Mouse (Mus musculus) heart, adult 18-20 months (tissue): ENCODE measurements around the gene Cmss1. TPM values are rescaled to one million over a fixed set of nuclear protein-coding genes. Genes with fewer than 3 reads are reported as not detected.

ENCODE experiments used
- DNase-seq, 2 experiments: peaks; one replicate each; pipeline ENCODE4 v3.0.0; 2021 to 2022; ENCODE audit warnings: mixed read lengths in 1 of 2
- total RNA-seq, 2 experiments: library from RNA; stranded (reverse); gene quantifications; 2 replicates each; pipeline ENCODE4 v1.2.3; 2021

Gene Cmss1
- total RNA-seq, 2 experiments from 2014 or later = 70.2 to 79.9 TPM

DNA sequence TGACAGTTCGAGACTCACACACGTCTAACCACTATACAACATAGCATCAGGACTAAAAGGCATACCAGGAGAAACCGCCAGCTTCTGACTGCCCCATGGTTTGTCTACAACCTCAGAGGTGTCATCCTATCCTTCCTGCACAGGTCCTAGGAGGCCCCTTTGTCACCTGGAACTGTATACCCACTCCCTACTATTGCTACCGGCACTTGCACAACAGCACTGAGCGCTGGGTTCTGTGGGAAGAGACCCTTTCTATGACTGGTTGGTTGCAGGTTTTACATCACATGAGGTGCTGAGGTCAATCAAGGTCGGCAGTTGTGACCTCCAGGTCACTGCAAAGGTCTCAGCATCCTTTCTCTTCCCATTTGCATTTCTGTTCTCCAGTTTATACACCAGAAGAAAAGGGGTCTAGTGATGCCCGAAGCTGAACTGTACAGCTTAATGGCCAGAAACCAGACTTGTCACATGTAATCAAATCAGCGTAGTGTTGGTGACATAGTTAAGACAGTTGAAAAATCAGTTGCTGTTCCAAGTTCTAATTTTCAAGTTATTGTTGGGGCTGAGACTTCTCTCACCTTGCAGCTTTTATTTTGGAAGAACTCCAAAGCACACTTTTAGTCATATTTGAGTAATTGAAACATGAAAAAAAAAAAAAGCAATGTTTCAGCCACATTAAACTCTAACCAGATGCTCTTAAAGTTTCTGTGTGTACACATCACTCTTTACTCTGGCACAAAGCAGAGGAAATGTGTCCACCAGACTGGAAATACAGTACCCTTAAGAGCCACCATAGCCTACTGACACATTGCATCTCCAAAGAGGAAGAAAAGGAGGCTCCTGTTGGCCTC is 266.7 kb downstream of the Cmss1 start:
- no peak for DNase-seq

DNA sequence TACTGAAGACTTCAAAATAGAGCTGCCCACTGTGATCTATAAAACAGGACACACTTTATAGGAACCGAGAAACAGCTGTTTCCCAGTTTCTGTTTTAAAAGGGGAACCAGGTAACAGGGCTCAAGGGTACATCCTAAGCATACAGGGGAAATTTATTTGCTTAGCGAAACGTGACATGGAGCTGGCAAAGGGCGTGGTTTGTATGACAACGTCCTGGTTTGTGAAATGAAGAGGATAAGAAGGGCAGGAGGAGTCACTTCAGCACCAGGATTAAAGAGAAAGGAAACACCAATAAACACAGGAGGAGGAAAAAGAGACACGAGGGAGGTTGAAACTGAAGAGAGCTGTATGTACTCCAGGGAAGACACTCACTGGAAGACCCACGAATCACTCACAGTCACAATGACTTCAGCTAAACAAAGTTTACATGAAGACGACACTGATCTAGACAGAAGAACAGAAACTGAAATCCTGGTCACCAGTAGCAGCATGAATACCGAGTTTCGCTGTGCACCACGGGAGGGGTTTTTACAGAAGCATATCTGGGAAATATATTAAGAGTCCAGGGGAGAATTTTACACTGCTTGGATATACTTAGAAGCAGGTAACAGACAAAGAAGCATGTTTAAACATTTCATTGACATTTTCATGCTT is 269.8 kb downstream of the Cmss1 start:
- peak in 1 of 2 experiments; percentile 60 for DNase-seq

DNA sequence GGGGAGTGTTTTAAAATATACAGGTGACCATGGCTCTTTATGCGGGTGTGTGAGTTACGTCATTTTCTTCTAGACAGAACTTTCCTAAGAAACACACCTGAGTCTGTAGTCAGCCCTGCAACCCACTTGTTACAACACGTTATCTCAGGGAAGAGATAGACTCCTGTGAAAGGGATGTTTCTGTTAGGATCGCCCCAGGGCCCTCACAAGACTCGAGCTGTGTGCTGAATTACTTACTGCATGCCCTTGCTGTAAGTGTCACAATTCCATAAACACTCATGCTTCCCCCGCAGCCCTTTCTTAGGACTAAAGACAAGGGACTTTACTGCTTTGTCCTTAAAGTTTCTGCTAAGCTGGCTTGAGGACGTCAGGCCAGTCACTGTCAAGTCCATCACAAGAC is 274.4 kb downstream of the Cmss1 start:
- no peak for DNase-seq

DNA sequence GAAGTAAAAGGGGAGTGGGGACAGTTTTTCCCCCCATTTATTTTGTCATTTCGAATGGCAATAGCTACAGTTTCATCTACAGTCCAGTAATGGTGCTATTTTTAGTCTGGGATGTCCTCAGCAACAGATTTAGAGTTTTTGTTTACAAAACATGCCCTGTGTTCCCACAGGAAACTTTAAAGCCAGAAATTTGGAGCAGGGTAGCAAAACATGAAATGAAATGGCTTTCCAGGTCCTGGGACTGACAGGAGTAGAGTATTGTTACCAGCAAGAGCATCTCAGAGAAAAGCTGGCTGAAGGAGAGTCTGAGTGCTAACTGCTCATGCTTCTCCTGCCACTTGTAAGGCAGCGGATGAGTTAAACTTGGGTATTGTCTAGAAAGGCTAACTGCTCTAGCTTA is 276.6 kb downstream of the Cmss1 start:
- no peak for DNase-seq

DNA sequence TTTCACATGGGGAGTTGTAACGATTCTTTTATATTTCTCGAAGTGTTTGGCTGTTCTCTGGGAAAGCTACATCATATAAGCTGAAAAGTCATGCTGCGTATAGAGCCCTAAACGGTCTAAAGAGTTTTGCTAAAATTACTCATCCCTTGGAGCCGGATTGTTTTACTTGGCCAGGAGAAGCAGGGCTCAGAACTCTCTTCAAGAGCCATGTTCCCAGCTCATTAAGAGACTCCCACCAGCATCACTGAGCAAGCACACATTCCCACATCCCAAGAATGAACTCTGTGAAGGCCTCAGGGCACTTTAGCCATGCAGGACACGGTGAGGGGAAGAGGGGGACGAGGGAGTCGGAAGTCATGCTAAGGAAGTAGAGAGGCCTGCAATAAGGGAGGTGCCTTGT is 277.6 kb downstream of the Cmss1 start:
- DNase-seq = peak; percentile 44 to 49

DNA sequence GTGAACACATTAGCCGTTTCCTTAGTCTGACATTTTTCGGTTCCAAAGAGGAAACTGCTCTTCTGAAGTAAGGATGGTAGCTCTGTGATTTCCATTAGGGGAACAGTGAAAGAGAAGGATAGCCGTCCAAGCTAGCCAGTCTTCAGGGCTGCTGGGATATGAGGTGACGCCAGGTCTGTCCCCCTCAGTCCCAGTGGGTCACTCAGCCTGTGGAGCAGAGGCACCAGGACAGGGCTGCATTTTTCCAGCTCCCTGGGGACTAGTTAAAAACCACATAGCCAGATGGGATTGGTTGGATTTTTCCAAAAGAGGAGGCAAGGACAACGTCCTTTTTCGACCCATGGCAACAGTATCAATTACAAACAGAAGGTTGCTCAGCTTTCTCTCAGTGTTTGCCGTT is 279.7 kb downstream of the Cmss1 start:
- DNase-seq = peak; percentile 71 to 87

DNA sequence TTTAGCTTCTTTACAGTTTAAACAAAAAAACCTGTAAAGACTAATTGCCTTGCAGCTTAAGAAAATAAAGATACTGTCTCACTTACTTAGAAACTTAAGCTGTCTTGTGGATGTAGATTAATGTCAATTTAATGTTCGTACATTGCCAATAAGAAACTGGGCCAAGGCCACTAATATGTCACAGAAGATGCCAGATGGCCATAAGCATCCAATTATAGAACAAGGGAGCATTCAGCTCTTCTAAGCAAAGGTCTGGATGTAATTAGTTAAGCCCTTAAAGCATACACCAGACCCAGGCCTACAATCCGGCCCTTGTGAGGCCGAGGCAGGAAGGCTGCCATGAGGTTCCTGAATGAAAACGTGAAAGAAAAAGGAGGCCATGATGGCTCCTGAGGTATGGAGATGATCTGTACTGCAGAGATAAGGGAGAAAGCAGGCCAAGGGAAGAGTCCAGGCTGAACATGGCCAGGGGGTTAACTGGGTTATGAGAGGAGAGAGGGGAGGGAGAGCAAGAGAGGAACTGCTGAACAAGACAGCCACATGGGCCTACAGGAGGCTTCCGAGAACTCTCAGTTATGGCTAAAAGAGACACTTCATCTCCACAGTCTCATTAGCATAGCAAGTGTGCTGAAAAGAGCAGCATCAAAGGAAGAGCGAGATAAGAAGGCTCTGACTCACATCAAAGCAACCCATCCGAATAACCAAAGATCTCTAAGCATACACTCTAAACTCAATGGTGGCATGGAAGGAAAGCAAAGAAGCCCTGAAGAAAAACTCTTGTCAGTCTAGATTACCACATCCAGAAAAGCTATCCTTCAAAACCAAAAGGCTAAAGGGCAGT is 287.2 kb downstream of the Cmss1 start:
- no peak for DNase-seq

DNA sequence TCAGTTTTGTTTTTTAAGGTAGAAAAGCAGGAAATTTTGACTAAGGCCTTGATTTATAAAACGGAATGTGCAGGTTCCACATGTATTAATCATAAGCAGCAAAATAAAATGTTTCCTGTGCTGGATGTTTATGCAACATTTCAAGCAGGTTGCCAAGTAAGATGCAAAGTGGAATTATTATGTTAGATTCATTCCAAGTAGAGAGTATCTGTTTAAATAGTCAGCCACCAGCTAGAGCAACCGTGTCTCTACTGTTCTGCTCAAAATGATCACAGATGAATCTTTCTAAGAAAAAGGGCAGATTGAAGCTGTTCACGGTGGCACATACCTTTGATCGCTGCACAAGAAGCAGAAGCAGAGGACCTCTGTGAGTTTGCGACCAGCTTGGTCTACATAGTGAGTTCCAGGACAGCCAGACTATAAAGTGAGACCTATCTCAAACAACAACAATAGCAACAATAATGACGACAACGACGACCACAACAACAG is 288.0 kb downstream of the Cmss1 start:
- DNase-seq = no peak

DNA sequence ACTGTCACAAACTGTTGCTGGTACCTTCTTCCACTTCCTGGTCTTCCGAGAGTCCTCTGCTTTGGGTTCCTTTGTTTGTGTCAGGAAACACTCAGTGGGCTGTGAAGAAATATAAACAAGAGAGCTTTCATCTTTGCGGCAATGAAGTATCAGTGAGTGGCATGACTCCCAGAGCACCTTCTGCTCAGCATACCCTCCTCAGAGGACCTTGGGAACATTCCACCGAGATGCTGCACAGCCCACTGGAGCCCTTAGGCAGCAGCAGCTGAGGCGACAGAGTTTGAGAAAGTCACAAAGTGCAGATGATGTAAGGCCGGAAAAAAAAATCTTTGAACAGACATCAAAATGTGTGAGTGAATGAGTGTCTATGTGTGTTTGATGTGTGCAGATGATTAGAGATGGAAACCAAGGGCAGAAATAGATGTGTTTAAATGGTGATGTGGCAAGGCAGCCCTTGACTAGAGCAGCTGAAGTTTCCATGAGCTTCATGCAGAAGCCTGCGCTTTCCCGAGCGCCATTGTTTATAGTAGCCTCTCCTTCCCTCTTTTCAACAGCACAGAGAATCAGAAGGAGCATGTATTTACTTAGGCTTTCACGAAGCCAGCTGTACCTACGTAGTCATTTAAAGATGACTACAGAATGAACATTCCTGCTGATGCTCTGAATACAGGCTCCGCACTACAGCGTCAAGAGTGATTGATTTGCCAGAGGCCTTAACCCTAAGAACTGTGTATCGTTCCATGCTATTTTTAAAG is 288.6 kb downstream of the Cmss1 start:
- DNase-seq = no peak

DNA sequence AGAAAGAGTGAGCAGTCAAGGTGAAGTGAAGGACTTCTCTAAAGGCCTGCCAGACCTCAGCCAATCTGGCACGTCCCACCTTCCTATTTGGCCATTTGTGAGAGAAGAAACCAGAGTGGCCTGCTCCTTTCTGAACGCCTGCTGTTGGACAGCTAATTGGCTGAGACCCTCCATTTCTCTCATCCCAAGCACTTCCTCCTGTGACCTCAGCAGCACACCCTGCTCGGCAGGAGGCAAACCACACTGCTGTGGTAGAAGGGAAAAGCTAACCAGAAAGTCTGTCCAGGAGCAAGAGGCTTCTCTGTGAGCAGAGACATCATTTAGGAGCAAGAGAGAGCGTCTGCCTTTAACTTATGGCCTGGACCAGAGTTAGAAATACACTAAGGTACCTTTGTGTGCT is 289.5 kb downstream of the Cmss1 start:
- no peak for DNase-seq

DNA sequence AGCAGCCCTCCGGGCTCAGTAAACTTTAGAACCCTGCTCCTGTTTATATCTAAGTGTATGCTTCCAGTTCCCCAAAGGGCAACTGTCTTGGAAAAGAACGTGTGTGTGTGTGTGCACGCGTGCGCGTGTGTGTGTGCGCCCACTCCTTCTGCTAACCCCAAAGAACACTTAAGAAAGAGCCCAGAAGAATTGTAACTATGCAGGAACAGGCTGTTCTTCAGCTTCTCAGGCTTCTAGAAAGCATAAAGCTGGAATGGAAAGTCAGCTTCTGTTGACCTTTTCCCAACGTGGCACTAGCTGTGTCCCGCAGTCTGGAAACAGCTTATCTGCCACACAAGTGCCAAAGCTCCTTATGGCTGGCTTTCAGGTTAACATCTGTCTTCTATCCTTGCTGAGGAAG is 291.6 kb downstream of the Cmss1 start:
- DNase-seq = no peak

DNA sequence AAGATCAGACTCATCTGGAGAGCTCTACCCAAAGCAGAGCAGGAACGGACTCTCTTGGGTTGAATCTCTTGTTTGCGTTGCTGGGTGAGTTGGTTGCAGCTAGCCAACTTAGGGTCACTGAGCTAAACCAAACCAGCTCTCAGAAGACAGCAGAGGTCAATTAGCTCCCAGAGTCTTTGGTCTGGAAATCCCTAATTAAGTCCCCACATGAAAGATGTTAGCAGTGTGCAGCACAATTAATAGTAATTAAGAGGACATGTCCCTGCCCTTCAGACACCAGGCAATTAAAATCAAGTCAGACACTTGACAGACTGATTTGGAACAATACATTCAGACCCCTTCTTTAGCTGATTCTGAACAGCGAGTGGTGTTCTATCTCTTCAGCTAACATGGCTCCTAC is 292.4 kb downstream of the Cmss1 start:
- no peak for DNase-seq

DNA sequence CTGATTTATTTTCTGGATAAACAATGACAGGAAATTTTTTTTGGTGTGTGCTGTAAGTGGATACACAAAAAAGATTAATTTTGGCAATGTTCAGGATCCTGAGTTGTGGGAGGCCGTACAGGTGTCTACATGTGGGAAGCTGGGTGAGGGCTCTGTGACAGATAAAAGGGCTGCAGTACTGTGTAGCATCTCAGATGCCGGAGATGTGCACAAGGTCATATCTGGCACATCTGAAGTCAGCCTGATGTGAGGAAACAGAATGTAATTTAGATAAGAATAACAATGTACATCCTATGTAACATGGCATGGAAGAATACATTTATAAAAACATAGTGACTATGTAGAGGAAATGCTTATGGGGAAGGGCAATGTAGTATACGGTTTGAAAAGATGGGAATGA is 293.2 kb downstream of the Cmss1 start:
- DNase-seq = no peak

DNA sequence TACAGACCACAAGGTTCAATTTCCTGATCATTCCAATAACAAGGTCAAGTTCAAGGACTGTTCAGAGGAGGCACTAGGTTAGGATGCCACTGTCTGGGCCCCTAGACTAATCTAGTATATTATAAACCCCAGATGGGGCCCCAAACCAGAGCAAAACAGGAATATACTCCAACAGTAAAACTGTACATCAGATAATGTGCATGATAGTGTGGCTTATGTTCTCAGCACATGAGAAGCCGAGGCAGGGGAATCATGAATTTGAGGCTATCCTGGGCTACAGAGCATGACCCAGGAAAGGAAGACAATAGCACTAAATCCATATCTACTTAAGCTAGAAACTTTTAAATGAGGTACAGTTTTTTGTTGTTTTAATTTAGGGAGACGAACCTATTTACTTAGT is 294.5 kb downstream of the Cmss1 start:
- DNase-seq = no peak

DNA sequence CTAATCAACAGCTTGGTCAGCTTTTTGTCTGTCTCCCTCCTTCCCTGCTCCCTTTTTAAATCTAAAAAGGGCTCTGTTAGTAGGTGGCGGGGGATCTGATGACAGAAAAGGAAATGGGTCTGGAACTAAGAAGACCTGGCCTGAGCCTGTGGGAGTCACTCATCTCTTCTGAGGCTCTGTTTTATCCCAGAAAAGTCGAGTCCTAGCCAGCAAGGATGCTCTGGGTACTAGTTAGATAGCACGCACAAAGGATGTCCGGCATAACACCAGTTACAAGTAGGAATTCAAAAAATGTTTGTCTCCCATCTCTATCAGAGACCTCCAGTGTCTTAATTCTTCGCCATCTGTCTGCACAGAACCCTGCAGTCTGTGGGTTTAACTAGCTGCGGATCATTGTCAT is 301.2 kb downstream of the Cmss1 start:
- DNase-seq = no peak

DNA sequence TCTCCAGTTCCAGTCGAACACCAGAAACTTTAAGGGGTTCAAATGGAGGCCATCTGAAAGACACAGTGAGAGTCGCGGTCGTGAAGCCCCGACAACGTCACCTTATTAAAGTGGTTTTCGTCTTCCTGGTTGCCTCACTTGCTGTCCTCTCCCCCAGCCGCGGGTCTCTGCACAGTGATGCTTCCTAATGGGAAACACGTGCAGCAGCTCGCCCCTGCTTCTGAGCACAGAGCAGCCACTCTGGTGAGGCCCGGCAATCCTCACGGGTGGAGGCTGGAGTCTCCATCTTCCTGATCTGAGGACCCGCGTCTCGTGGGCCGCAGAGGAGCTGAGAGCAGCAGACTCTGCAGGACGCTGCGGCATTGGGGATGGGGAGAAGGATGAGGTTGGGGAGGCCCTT is 302.9 kb downstream of the Cmss1 start:
- DNase-seq = no peak

DNA sequence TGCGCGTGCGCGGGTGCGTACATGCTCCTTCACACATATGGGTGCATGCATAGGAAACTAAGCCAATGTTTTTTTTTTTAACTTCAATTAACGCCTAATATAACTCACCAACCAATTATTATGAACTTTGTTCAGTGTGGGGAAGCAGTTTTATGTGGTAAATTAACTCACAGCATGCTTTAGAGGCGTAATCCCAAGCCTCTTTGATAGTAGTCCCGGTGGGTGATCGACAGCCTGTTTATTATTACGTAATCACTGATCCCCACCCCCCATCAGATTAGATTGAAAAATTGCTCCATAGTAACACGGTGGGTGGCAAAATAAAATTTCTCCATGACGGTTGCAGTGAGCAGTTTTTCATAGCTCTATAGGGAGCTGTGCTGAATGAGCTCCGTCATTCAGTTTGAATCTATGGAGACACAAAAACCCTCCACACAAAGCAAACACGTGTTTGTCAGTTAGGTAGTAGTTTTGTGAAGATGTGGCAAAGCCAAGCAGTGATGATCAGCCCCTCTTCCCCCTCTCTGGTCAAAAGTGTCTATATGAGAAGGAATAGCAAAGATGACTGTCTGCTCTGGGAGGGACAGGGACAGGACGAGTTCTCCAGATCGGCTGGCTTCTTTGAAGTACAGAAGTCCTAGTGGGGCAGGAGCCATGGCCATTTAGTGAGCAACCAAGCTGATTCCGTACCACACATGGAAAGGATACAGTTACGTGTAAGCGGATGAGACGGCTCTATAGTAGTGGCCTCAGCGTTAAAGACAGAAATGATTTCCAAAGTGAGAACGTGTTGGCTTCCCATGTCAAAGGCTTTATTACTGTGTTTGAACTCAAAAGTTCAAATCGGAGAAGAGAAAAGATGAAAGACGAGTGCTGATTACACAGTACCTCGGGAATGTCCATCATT is 303.6 kb downstream of the Cmss1 start:
- DNase-seq = no peak

DNA sequence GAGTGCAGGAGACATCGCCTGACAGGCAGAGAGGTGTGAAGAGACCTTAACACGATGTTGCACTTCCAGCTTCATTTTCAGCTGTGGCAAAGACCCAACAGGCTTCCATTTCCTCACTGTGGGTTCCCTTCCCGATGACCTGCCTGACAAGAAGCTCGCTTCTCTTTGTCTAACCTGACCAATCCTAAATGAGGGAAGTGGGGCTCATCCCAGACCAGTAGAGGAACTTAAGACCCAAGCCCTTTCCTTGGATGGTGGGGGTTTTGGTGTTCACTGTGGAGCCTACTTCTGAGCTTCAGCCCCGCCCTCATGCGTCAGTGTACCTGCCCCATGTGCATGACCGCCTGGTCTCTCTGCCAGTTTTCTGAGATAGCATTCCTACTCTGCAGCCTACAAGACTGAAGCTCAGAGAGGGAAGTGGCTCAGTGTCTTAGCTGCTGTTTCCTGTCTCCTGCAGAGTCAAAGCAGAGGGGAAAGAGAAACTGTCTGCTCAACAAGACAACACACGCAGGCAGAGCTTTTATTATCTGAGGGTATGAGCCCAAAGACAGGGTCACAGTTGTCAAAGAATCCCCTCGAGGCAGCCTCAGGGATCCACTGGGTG is 305.1 kb downstream of the Cmss1 start:
- peak; percentile 28 to 35 for DNase-seq

DNA sequence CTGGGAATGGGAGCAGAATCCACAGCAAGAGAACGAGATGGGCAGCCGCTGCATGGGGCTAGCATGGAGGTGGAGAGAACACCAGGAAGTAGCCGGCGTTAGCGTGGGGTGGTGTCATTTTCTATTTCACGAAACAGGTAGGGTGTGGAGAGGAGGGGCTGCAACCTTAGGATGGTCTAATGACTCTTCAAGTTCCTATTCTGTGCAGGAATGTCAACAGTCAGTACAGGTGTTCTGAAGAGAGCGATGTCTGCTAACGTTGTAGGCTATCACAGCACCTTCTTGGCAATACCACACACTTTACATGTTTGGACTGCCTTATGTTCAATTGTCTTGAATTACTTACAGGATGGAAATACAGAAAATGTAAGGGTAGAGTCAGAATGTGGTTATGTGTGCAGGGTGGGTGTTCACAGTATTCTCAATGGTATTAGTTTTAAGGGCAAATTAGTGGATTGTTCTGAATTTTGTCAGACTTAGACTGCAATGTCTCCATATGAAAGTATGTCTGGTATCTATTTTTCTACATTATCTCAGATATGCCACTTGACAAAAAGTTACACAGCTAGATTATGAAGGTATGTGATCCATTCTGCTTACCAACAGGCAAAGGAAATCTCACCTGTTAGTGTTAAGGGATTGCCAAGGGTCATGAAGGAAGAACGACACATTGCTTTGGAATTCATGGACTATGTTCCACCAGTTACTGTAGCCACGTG is 311.3 kb downstream of the Cmss1 start:
- no peak for DNase-seq

DNA sequence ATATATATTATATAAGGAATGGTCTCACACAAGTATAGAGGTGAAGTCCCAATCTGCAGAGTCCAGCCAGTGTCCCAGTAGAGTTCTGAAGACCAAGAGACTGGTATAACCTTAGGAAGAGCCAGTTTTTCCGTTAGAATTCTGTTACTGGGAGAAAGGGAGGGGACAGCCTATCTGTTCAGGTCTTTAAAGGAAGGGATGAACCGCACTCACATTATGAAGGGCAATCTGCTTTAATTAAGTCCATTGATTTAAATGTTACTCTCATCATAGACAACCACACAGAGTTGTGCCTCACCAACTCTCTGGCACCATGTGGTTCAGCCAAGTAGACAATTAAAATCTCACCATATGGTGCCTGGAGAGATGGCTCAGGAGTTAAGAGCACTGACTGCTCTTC is 313.9 kb downstream of the Cmss1 start, which contains the start of gene Tmem30c:
Gene Tmem30c (minus strand): TSS at position 101 of the 400 bp plus-strand sequence.
- no peak for DNase-seq
